19 mouse cellular contexts compared by ENCODE assay signal in the genomic region with DNA sequence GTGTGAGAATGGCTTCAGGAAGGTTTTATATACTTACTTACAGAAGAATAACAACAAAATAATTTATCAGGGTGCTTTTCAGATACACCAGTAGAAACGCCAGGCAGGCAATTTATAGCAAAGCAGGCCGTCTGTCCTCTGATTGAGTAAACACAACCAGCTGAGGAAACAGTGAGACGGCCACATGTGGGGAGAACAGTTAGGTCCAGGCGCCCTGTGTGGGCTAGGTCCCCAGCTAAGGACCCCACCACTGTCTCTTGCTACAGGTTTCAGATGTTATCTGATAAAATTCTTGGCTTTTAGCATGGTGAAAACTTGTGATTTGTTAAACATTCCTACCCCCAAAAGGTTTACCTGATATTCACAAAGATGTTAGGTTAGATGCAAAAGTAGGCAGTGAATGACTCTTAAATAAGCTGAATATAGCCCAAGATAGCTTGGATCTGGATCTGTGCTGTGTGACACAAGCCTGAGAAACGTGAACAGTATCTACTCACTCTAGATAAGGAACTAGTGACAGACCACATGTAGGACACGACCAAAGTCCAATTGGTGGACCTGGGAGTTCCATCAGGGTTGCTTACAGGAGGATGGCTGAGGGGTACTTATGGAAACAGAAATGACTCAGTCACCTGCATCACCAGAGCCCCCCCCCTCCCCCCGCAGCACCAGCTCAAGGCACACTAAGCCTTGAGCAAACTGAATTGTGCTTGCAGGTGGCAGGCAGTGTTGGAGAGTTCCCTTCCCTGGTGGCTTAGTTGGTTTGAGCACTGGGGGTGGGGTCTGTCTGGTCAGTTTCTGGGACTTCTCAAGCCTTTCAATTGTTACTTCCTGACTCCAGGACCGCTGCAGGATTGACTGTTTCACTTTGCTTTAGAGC. TPM values are rescaled to one million over a fixed set of nuclear protein-coding genes. Genes with fewer than 3 reads are reported as not detected.
DNase-seq lines count a peak whose midpoint lies in the region; ATAC-seq and TF ChIP-seq lines count a peak whose summit lies in the region.
"Had no signal": no experiment of that assay in that cellular context is flagged by ENCODE, and none has a peak within 500 bp of the region (broad histone marks: within the 10 kb centered on the region; RNA-seq: fewer than 3 reads in every experiment).

No protein-coding gene starts in this region.

- no peak overlapping the region for H3K4me3 ChIP-seq in liver, adult 2 months (ENCODE audit: insufficient read depth, low read depth, low read length)
- no peak overlapping the region for H3K4me3 ChIP-seq in liver, embryonic 12.5 days
- H3K4me3 ChIP-seq in neural tube, embryonic 14.5 days (ENCODE audit: low read depth, low read length), result no peak overlapping the region
- no peak overlapping the region for H3K4me3 ChIP-seq in small intestine, adult 2 months (ENCODE audit: low read depth, low read length)
- H3K4me3 ChIP-seq: heart, adult 2 months; hindbrain, embryonic 13.5 days had no signal

- no peak for TF ChIP-seq POLR2A in liver, adult 2 months (IDR thresholded peaks at IDR 0.05; ENCODE audit: extremely low read depth, insufficient read depth, low read length)
- TF ChIP-seq POLR2A in small intestine, adult 2 months (IDR thresholded peaks at IDR 0.05; ENCODE audit: low read depth, low read length), result no peak

- H3K27ac ChIP-seq in liver, adult 2 months (replicated peaks; ENCODE audit: insufficient read depth, low read depth, low read length), result no peak overlapping the region
- no peak overlapping the region for H3K27ac ChIP-seq in liver, embryonic 12.5 days
- no peak overlapping the region for H3K27ac ChIP-seq in neural tube, embryonic 14.5 days (ENCODE audit: low read depth, low read length)
- H3K27ac ChIP-seq in small intestine, adult 2 months (ENCODE audit: insufficient read depth, low read depth, low read length), result peak overlapping the region; percentile 72
- H3K27ac ChIP-seq: heart, adult 2 months; hindbrain, embryonic 13.5 days had no signal

- 50% methylated on average over 8 of the region's 8 CpGs for WGBS in liver, adult 2 months
- 55% methylated on average over 8 of the region's 8 CpGs for WGBS in liver, embryonic 12.5 days (ENCODE audit: insufficient replicate concordance)
- WGBS in neural tube, embryonic 14.5 days, result 54% methylated on average over 8 of the region's 8 CpGs
- WGBS in small intestine, adult 2 months, result 27% methylated on average over 8 of the region's 8 CpGs

- H3K27me3 ChIP-seq in liver, adult 2 months (ENCODE audit: control insufficient read depth, insufficient read depth, low read length), result no peaks in the 10 kb centered on the region
- no peaks in the 10 kb centered on the region for H3K27me3 ChIP-seq in liver, embryonic 12.5 days (replicated peaks)
- H3K27me3 ChIP-seq in neural tube, embryonic 14.5 days (ENCODE audit: control insufficient read depth, insufficient read depth, low read length), result no peaks in the 10 kb centered on the region
- no peaks in the 10 kb centered on the region for H3K27me3 ChIP-seq in small intestine, adult 2 months (ENCODE audit: control insufficient read depth, insufficient read depth, low read length)
- H3K27me3 ChIP-seq: hindbrain, embryonic 13.5 days had no signal

- H3K4me1 ChIP-seq in liver, adult 2 months (ENCODE audit: control insufficient read depth, insufficient read depth, low read length), result no peaks in the 10 kb centered on the region; the same call in 1 of the 2 replicates
- H3K4me1 ChIP-seq in liver, embryonic 12.5 days, result peaks cover 5% of the 10 kb centered on the region; the same call in 1 of the 2 replicates
- 0 out of 2 replicates have a peak, but pooled peaks cover 3% of the 10 kb centered on the region for H3K4me1 ChIP-seq in neural tube, embryonic 14.5 days (ENCODE audit: control insufficient read depth, insufficient read depth, low read length)
- peaks cover 14% of the 10 kb centered on the region; the same call in 1 of the 2 replicates for H3K4me1 ChIP-seq in small intestine, adult 2 months (ENCODE audit: control insufficient read depth, insufficient read depth, insufficient read length, low read length)

- no peak for ATAC-seq in liver, embryonic 12.5 days
- 0 out of 2 replicates have a peak, but pooled peaks have one; percentile 9 for ATAC-seq in neural tube, embryonic 14.5 days (ENCODE audit: low read depth)
- ATAC-seq: midbrain, embryonic 16.5 days had no signal

- H3K79me2 ChIP-seq in liver, adult 2 months (ENCODE audit: control insufficient read depth, insufficient read depth, low read length), result peaks cover 5% of the 10 kb centered on the region; the same call in 1 of the 2 replicates

- H3K36me3 ChIP-seq in liver, adult 2 months (ENCODE audit: control insufficient read depth, insufficient read depth, low read length), result no peaks in the 10 kb centered on the region
- H3K36me3 ChIP-seq in liver, embryonic 12.5 days, result no peaks in the 10 kb centered on the region
- H3K36me3 ChIP-seq in neural tube, embryonic 14.5 days (ENCODE audit: control insufficient read depth, insufficient read depth, low read length), result no peaks in the 10 kb centered on the region
- no peaks in the 10 kb centered on the region for H3K36me3 ChIP-seq in small intestine, adult 2 months (ENCODE audit: control insufficient read depth, insufficient read depth, low read length)
- H3K36me3 ChIP-seq: hindbrain, embryonic 13.5 days had no signal

- no peak for TF ChIP-seq CTCF in liver, adult 2 months (IDR thresholded peaks at IDR 0.05; ENCODE audit: low read depth, low read length)
- TF ChIP-seq CTCF in small intestine, adult 2 months (IDR thresholded peaks at IDR 0.05; ENCODE audit: extremely low read depth, insufficient read length, insufficient replicate concordance, low read depth, low read length), result no peak

- H3K4me2 ChIP-seq in liver, embryonic 12.5 days, result no peak overlapping the region
- no peak overlapping the region for H3K4me2 ChIP-seq in neural tube, embryonic 14.5 days (ENCODE audit: low read depth, low read length)
- H3K4me2 ChIP-seq: hindbrain, embryonic 13.5 days had no signal

- intact Hi-C loops in gastrocnemius, postnatal 14 days (cut with DNase I; ENCODE audit: low total_unique reads), result no loop called here

- no peaks in the 10 kb centered on the region for H3K9me3 ChIP-seq in liver, embryonic 12.5 days (replicated peaks)
- no peaks in the 10 kb centered on the region for H3K9me3 ChIP-seq in neural tube, embryonic 14.5 days (ENCODE audit: control insufficient read depth, low read length)
- H3K9me3 ChIP-seq: hindbrain, embryonic 13.5 days had no signal

- no peak overlapping the region for H3K9ac ChIP-seq in liver, adult 2 months (ENCODE audit: low read depth, low read length)
- H3K9ac ChIP-seq in liver, embryonic 12.5 days, result no peak overlapping the region
- H3K9ac ChIP-seq in neural tube, embryonic 14.5 days (replicated peaks; ENCODE audit: low read depth, low read length), result no peak overlapping the region
- H3K9ac ChIP-seq: hindbrain, embryonic 13.5 days had no signal

- peak; percentile 23 for DNase-seq in liver, adult 2 months (ENCODE audit: extremely low read depth, low read depth, low spot score)
- DNase-seq in neural tube, embryonic 10.5 days (ENCODE audit: extremely low spot score, low spot score), result no peak
- no peak for DNase-seq in gastrocnemius, postnatal 14 days
- DNase-seq in thymus, postnatal 14 days, result no peak
- DNase-seq: adrenal gland, postnatal 10 days; cerebellum, adult 18-20 months; cerebellum, postnatal 25 days; gastrocnemius, postnatal 10 days; heart, adult 2 months; kidney, adult 9 months; kidney, postnatal 14 days; lung, adult 2 months; lung, postnatal 14 days; thymus, postnatal 36 days had no signal

RNA-seq across cellular contexts. Expression of a gene that starts 56.2 kb away (rescaled TPM):
- total RNA-seq in liver, adult 2 months (2014; rRNA removed), result 10.3 and 12.2 TPM in 2 replicates
- polyA plus RNA-seq in liver, adult 2 months (2012; rRNA removed), result 10.2 and 12.2 TPM in 2 replicates
- polyA plus RNA-seq in liver, embryonic 12.5 days (2016; fragmentation: Nextera tagmentation; extraction: Ambion mirVana), result 10.1 and 10.2 TPM in 2 replicates
- 14.4 and 17.3 TPM in 2 replicates for polyA plus RNA-seq in neural tube, embryonic 14.5 days (2014; fragmentation: Nextera tagmentation; extraction: Ambion mirVana)
- 9.0 and 10.5 TPM in 2 replicates for polyA plus RNA-seq in small intestine, adult 2 months (2012; rRNA removed)
- total RNA-seq in gastrocnemius, postnatal 14 days (2021), result 10 to 100 TPM; 20.6 to 22.6 TPM
